Mouse (Mus musculus) adrenal gland, postnatal 25 days (tissue): ENCODE results near the gene Olfr67. TPM values are rescaled to one million over a fixed set of nuclear protein-coding genes. Genes with fewer than 3 reads are reported as not detected.
"Not testable (repeated sequence)": the region's sequence is repeated elsewhere in the genome, so short reads cannot be mapped to it uniquely, and the experiment has no call there.

Experiments used
- DNase-seq: peaks from one replicate; pipeline ENCODE4 v3.0.0; 2021; ENCODE audit warnings: mixed read lengths
- long read RNA-seq: library from polyadenylated mRNA; stranded (forward); transcript quantifications from one replicate; pipeline ENCODE4 v2.0.0, GENCODE M21; 2021
- total RNA-seq: library from RNA; stranded (reverse); gene quantifications from 2 replicates; pipeline ENCODE4 v1.2.3, GENCODE M21; 2021

Olfr67 gene
- total RNA-seq: not detected in 2 replicates
- long read RNA-seq: 0 reads

- no peak for DNase-seq
These were observed at the start of gene Olfr67 for GRCm38 (mm10) chr7:103791721-103792120. TSS of gene Olfr67 (minus strand) at chr7:103791821.

GRCm38 (mm10) chr7:103840268-103840667 lies 48.6 kb upstream of the Olfr67 start, which contains the start of gene Hbb-bh2:
TSS of gene Hbb-bh2 (minus strand) at chr7:103840520.
- no peak for DNase-seq

GRCm38 (mm10) chr7:103827808-103828207 lies 36.2 kb upstream of the Olfr67 start, which contains the start of gene Hbb-bs:
TSS of gene Hbb-bs (minus strand) at chr7:103828096.
- no peak for DNase-seq

- DNase-seq: not testable (repeated sequence)
These were observed 35.5 kb upstream of the Olfr67 start for GRCm38 (mm10) chr7:103827139-103827538.

GRCm38 (mm10) chr7:103826255-103826887 lies 34.8 kb upstream of the Olfr67 start:
- no peak for DNase-seq

- no peak for DNase-seq
These were observed 34.1 kb upstream of the Olfr67 start for GRCm38 (mm10) chr7:103825536-103826254.

GRCm38 (mm10) chr7:103824597-103824996 lies 33.0 kb upstream of the Olfr67 start:
- no peak for DNase-seq

- not testable (repeated sequence) for DNase-seq
These were observed 23.5 kb upstream of the Olfr67 start for GRCm38 (mm10) chr7:103815085-103815484.

- no peak for DNase-seq
These were observed 22.1 kb upstream of the Olfr67 start, which contains the start of gene Hbb-bt for GRCm38 (mm10) chr7:103813766-103814165. TSS of gene Hbb-bt (minus strand) at chr7:103813996.

GRCm38 (mm10) chr7:103813152-103813551 lies 21.5 kb upstream of the Olfr67 start:
- DNase-seq: not testable (repeated sequence)

GRCm38 (mm10) chr7:103812174-103812573 lies 20.6 kb upstream of the Olfr67 start:
- no peak for DNase-seq

GRCm38 (mm10) chr7:103811223-103811845 lies 19.7 kb upstream of the Olfr67 start:
- no peak for DNase-seq

GRCm38 (mm10) chr7:103810746-103811145 lies 19.1 kb upstream of the Olfr67 start:
- no peak for DNase-seq

- no peak for DNase-seq
These were observed 18.7 kb upstream of the Olfr67 start for GRCm38 (mm10) chr7:103810296-103810695.

GRCm38 (mm10) chr7:103809801-103810155 lies 18.2 kb upstream of the Olfr67 start:
- no peak for DNase-seq

GRCm38 (mm10) chr7:103808971-103809800 lies 17.6 kb upstream of the Olfr67 start:
- no peak for DNase-seq

- not testable (repeated sequence) for DNase-seq
These were observed 16.5 kb upstream of the Olfr67 start for GRCm38 (mm10) chr7:103808120-103808519.

GRCm38 (mm10) chr7:103806856-103807255 lies 15.2 kb upstream of the Olfr67 start:
- no peak for DNase-seq

GRCm38 (mm10) chr7:103792669-103793388 lies 1.2 kb upstream of the Olfr67 start:
- peak; percentile 0 for DNase-seq

GRCm38 (mm10) chr7:103779598-103779997 lies 12.0 kb downstream of the Olfr67 start, which contains the start of gene Olfr68:
TSS of gene Olfr68 (minus strand) at chr7:103779698.
- no peak for DNase-seq

- not testable (repeated sequence) for DNase-seq
These were observed 14.0 kb downstream of the Olfr67 start for GRCm38 (mm10) chr7:103777652-103778051.
